Mouse (Mus musculus) right cerebral cortex, adult 2 months (tissue): ENCODE measurements around the gene Krtap9-3.

ENCODE experiments used
- DNase-seq, 2 experiments: peaks; one replicate each; pipeline ENCODE4 v3.0.0; 2021 to 2022; ENCODE audit warnings: low spot score in 2 of 2

Gene Krtap9-3

DNA sequence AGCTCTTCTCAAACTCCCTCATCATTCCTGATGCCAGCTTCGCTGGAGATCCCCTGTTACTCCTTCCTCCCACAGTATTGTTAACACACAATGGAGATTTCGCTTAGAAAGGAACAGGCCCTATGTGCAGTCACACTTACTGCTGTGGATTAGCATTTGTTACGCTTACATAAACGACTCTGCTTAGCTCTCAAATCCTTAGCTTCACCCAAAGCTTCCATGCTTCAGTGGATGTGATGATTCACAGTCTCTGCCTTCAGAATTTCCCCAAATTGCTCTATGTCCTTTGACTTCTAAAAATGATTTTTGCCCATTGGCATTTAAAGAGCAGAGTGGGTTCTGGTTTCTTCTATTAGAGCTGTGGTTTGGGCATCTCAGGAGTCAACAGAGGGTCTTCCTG lies 24.7 kb downstream of the Krtap9-3 start:
- peak in 1 of 2 experiments; percentile 32 for DNase-seq

DNA sequence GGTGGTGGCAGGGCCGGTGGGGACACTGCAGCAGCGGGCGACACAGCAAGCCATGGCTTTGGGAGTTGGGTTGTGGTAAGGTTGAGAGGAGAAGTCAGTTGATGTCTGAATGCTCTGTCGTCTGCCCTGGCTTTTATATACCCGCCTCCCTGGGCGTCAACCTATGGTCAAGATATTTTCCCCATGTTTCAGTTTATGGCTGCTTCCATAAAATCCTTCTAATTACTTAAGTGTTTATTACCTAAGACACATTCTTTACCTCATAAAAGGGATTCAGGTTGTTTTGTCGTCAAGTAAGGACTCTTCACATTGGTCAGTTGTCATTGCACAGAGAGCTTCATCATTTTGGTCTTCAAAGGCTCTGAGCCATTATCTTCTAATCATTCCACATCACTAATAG lies 31.4 kb downstream of the Krtap9-3 start, which contains the start of gene Krtap3-1:
Gene Krtap3-1 (minus strand): TSS at position 101 of the 400 bp plus-strand sequence.
- no peak for DNase-seq

DNA sequence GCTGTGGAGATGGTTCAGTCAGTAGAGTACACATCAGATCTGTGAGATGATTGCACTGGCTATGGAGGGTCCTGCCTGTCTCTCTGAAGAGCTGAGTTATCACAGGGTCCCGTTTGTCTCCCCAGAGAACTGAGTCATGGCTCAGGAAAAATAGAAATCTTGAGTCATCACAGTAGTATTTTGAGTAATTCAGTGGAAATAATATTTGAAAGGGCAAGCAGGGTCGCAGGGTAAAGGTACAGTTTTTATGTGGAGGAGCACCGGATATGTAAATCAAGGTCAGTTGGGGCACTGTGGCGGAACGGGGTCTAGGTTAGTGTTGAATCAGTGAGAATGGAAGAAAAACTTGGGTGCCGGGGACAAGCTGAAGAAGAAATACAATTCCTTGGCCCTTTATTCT lies 35.3 kb downstream of the Krtap9-3 start:
- DNase-seq, result no peak

DNA sequence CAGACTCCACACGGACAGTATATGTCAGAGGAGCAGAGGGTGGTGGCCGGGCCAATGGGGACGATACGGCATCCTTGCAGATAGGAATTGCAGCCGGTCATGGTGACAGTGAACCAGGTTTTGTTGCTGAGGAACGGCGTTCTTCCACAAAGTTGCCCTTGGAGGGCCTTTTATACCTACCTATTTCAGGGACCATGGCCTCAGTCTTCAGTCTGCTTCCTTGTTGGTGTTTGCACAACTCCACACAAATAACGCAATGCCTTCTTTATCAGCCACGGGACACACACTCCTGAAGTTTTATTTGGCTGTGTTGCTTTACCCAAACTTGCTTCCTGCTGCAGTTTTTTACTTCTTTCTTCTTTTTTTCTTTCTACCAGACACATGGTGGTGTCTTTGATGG lies 38.5 kb downstream of the Krtap9-3 start, which contains the start of gene Gm11939:
Gene Gm11939 (minus strand): TSS at position 101 of the 400 bp plus-strand sequence.
- no peak for DNase-seq

DNA sequence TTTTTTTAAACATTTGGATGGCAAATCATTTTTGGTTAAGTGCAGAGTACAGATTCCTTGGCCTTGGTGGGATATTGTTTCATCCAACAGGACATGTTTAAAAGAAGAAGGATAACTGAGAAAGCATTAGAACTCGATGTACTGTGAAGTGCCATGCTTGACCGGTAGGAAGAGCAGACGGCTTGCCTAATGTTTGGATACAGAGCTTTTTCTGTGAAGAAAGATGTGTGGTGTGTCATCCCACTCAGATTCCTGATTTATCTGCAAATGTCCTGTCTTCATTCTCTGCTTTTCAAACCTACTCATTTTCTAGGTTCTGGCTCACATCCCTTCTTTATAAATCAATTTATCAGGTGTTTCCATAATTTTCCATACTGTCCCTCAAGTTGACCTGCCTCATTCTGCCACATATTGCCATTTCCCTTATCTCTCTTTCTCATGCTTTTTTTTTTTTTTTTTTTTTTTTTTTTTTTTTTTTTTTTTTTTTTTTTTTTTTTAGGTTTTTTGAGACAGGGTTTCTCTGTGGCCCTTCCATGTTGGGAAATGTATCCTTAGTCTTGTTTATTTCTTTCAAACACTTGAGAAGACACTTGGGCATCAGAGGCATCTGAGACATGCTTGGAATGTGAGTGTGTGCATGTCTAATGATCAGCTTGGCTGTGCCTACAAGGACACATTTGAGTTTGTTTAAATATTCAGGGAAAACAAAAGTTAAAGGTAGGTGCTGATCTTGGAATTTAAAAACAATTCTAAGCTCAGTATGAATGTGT lies 39.7 kb downstream of the Krtap9-3 start:
- no peak for DNase-seq

DNA sequence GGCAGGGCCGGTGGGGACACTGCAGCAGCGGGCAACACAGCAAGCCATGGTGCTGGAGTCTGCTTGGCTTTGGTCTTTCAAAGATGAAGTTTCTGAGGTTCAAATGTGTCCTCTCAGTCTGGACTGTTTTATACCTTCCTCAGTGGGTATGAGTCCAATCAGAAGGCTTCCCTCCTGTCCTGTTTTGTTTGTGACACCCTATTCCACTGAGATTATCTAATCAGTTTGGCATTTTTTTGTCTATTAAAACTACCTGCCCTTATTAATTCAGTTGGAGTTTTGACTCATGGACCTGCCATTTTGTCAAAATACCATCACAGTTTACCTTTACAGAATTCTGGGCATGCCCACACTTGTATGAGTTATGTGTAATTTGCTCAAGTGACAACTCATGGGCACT lies 41.2 kb downstream of the Krtap9-3 start, which contains the start of gene Krtap3-2:
Gene Krtap3-2 (minus strand): TSS at position 101 of the 400 bp plus-strand sequence.
- no peak for DNase-seq

DNA sequence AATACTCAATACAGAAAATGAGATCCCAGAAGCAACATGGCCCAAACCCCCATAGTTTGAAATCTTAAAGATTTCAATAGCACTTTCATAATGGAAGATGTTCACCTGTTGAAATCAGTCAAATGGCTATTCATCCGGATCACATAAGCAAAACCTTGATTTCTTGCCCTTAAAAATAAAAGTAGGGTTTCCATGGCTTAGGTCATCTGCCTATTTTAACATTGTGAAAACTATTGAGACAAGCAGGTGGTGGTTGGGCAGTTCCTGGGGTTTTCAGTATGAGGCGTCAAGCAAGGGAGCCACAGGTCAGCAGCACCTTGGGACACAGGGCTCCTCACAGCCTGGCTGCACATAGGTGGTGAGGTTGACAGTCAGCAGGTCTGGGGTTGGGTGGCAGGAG lies 41.7 kb downstream of the Krtap9-3 start:
- no peak for DNase-seq

DNA sequence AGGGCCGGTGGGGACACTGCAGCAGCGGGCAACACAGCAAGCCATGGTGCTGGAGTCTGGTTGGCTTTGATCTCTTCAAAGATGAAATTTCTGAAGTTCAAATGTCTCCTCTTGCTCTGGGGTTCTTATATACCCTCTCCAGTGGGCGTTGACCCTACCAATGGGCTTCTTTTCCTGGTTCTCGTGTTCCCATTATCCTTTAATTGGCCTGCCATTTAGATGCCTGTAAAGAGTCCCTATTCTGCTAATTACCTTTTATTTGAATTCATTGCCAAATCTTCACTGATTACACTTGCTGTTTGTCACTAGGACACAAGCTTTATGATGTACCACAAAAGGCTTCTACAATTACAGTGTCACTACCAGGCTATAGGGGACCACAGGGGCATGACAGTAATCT lies 47.1 kb downstream of the Krtap9-3 start, which contains the start of gene Krtap3-3:
Gene Krtap3-3 (minus strand): TSS at position 101 of the 400 bp plus-strand sequence.
- no peak for DNase-seq

DNA sequence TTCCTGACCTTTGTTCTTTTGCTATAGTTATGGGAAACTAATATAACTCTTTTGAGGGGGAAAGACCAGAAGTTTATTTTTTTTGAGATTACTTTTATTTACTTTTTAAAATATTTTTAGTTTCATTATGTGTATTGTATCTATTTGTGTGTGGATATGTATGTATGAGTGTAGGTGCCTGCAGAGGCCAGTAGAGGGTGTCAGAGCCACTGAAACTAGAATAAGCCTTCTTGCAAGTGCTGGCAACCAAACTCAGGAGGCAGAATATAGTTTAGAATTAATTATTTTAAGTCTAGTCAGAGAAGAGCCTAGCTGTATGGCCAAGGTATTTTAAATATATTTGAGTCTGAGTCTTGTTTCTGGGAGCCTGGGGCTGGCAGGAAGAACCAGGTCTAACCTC lies 50.0 kb downstream of the Krtap9-3 start:
- DNase-seq, result no peak
